Mouse (Mus musculus): Measurements from ENCODE around the gene Fads1.

Fads1 gene

DNA sequence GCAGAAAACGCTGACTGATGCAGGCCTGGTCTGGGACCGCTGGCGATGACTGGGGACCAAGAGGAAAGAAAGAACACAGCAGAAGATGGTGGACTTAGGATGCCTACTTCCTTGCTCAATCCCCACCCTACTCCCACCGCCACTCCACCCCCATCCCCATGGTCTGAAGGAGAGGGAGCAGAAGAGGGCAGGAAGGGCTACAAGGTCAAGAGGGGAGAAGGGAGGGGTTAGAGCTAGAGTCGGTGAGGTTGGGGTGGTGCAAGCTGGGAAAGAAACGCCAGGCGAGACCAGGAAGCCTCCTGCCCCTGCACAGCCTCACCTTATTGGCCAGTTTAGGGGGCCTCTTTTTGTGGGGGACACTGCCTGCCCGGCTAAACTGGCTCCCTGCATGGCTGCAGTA lies 33.4 kb downstream of the Fads1 start:
- no peak for DNase-seq

DNA sequence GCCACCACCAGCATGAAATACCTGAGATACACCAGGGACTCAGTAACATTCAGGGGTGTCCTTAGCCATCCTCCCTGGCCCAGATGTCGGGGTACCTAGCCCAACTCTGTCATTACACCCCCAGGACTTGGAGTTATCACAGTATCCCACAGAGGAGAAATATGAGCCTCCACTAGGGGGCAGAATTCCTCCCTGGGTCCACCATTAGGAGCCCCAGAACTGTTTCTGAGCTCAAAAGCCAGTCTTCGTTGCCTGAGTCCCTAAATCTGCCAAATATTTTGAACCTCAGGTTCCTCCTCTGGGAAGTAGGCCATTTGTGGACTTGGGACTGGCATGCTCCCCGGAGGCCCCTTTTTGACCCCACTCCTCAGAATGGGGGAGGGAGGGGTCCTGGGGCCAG lies 36.4 kb downstream of the Fads1 start:
- DNase-seq, result peak; percentile 58 to 69

DNA sequence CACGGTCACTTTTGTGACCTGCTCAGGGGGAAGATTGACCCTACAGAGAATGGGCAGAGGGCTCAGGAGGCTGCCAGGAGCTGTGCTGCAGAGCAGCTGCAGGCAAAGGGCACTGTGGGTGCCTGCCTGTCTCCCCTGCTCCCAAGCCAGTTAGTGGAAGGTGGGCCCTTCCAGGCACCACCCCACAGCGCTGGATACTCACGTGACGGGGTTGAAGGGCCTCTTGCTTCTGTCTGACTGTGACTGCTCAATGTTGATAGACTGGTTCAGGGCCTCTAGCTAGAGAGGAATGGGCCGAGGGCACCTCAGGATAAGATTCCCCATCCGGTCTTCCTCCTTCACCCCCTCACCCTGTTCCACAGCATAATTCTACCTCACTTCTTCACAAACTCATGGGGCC lies 36.9 kb downstream of the Fads1 start:
- DNase-seq, result no peak

DNA sequence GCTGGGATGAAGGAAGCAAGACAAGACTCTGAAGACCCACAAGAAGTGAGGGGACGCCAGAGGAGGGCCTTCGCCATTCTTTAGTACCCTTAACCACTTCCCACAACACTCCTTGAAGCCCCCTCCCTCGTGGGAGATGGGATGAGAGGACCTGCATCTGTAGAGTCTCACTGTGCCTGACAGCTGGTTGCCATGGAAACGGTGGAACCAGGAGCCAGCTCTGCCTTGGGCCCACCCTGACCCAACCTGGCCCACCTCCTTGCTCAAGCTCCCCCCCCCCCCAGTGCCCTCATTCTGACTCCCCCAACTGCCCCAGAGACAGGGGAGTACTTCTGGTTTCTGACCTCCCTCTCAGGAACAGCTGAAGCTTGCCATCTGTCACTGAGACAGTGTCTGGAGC lies 38.9 kb downstream of the Fads1 start:
- DNase-seq, result no peak

- no peak for DNase-seq
These were observed 40.0 kb downstream of the Fads1 start for GRCm38 (mm10) chr19:10222656-10223055.

GRCm38 (mm10) chr19:10223561-10223960 lies 40.9 kb downstream of the Fads1 start:
- no peak for DNase-seq

- no peak for DNase-seq
These were observed 42.2 kb downstream of the Fads1 start for GRCm38 (mm10) chr19:10224637-10225453.

DNA sequence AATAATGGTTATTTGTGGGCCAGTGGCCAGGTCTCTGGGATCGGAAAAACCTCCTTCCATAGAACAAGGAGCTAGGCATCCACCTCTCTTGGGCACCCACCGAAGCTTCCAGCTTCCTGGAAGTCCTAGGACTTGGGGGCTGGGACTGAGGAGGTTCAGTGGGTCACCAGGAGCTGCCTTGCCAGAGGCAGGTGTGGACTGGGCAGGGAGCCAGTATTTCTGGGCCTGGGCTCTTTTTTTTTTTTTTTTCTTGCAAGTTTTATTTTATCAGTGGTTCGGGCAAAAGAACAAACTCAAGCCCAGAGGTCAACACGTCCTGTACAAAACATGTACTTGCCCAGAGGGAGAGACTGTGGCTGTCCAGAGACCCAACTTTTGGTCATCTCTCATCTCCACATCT lies 43.1 kb downstream of the Fads1 start:
- peak in 1 of 2 experiments; percentile 22 for DNase-seq

DNA sequence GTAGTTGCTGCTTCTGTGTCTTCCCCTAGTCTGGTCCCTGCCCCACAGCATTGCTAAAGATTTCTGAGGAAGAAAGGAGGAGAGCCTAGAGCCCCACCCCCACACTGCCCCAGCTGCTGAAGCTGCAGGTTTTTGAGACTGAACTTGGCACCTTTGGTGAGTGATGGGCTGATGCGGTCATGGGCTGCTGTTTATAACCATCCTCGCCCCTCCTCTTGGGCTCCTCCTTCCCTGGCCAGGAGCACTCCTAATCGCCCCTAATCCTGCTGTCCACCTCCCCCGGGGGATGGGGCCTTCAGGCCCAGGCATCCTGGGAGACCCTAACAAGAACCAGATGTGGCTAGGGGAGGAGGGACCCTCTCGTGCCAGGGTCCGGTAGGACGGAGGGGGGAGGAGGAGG lies 48.3 kb downstream of the Fads1 start:
- DNase-seq, result no peak

DNA sequence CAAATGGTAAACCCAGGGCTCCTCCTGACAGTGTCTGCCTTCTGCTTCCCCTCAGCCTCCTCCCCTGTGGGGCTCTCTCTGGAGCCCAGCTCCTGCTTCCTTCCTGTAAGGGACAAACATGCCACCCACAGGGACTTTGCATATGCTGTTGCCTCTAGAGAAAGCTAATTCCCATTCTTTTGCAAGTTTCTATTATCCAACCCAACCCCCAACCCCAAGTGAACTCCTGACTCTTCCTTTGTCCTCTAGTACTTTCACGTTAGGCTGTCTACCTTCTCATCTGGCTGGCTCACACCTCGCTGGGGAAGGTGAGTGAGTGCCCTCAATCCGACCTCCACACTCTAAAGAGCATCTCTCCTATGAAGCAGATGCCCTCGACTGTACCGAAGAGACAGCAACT lies 49.2 kb downstream of the Fads1 start:
- no peak for DNase-seq

DNA sequence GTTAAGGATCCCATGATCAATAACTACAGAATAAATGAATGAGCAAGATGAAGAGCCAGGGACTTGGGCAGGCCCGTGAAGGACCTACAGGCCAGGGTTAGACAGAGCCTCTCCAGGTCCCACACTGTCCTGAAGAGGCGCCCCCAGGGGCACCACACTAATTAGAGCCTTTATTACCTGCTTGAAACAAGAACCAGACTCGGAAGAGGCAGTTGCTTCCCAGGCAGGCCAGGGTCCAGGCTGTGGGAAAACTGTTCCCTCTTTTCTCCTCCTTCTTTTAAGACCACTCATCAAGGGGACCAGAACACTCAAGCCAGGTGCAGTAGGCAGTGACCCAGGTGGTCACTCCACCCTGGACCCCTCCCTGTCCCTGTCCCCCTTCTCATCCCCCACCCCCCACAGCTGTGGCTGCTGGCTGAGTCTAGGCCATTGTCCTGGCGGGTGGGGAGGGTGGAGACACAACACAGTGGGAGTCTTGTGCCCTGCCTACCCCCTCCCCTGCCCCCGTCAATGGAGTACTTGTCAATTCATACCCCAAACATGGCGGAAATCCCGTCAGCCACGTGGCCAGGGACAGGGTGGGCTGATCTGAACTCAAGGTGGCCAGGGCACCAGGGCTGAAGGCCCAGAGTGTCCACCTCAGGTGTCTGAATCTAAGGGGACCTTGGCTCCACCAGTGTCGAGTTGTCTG lies 49.8 kb downstream of the Fads1 start:
- DNase-seq, result no peak

DNA sequence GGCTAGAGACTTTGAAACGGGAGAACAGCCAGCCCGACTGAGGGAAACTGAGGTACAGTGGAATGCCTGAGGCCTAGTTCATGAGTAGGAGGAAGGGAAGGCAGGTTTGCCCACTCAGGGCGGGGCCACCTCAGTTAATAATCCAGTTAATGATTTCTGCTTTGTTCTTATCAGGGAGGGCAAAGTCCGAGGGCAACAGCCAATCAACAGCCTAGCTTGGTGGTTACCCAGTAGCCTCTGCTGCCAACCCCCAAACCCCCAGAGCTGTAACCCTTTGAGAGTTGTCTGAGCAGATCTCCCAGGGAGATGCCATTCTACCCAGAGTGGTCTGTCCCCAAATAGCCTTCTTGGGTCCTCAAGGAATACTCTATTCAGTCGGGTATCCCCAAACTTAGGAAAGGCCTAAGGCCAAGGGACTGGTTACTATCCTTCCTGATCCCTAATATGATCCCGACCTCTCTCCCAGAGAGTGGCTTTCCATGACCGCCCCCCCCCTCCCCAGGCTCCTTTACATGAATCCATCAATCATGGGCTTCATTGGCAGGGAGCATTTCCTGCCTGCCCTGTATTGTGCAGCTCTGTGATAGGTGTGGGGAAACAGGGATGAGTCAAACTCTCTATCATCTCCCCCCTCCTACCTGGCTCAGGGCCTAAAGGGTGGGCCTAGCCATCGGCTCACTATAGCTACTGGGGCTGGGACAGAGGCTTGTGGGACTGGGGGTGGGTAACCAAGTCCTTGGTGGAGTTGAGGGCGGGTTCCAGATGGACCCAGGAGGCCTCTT lies 53.3 kb downstream of the Fads1 start:
- DNase-seq, result no peak

DNA sequence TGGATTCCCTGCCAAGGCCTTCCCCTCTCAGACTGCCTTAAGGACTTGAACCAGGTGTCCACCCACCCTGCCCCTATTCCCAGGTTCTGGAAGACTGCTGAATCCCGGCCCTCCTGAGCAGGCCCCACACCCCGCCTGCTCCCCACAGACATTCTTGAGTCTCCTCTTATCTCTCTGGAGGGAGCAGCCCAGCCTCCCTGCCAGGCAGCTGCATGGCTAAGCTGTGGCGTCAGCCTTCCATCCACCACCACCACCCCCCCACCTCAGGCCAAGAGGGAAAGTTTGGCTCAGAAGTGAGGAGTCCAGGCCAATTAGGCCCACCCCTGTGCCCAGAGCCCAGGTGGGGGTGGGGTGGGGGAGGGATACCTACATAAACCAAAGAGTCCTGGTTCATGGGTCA lies 55.8 kb downstream of the Fads1 start:
- DNase-seq, result no peak

- DNase-seq, result no peak
These were observed 56.7 kb downstream of the Fads1 start for GRCm38 (mm10) chr19:10239419-10239818.

- no peak for DNase-seq
These were observed 57.4 kb downstream of the Fads1 start for GRCm38 (mm10) chr19:10239975-10240653.

DNA sequence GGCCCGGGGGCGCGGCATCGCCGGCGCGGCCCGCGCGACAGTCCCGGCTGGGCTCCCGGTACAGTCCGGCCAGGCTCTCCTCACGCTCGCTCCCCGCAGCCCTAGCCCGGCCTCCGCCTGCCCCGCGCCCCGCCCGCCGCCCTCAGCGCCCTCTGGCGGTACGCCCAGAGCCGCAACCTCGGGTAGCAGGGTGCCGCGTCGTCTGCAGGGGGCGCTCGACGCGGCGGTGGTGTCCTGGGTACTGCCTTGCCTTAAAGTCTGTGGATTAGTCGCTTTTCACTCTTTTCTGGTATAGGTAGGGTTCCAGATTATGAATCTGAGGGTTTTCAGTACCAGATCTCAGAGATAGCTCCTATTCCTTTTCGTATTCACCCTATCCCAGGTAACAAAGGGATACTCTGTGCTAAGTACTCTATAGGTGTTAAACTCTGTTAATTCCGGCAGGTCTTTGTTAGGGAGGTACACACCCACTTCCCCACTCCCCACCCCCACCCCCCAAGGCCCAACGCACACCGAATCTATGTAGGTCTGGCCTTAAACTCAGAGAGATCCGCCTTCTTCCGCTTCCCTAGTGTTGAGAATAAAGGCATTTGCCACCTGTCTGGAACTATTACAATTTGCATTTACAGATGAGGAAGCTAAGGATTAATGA lies 58.1 kb downstream of the Fads1 start, which contains the start of gene Myrf:
TSS of gene Myrf (minus strand) at position 95 of the 652 bp plus-strand sequence.
- peak; percentile 73 to 83 for DNase-seq

DNA sequence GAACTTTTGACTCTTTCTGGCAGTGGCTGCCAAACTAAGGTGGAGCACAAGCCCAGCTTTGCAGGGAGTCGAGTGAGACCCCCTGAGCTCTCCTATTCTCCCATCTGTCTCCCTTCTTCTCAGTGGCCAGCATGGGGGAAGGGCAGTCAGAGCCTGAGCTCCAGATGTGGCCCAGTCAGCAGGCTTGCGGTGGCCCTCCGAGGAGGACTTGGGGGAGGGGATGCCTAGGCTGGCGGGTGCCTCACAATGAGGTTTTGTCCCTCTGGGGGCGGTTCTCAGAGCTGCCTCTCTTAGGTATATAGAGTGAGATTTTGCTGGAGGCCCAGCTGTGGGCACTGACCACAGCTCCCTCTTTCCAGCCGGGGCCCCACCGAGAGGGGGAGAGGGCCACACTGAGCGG lies 60.2 kb downstream of the Fads1 start:
- no peak for DNase-seq

- peak; percentile 27 to 70 for DNase-seq
These were observed 61.5 kb downstream of the Fads1 start for GRCm38 (mm10) chr19:10244183-10244582.
